Mouse (Mus musculus) small intestine, adult 2 months (tissue): ENCODE results near the gene Pilrb1.

Experiments
- CTCF ChIP-seq: fragments of 200-500 bp; IDR thresholded peaks from 2 replicates; pipeline ENCODE4 v1.5.1; 2012; ENCODE audit warnings: low read depth, mild to moderate bottlenecking, control low read depth, inconsistent platforms, low read length, moderate library complexity, mixed read lengths; ENCODE audit not compliant: insufficient replicate concordance, insufficient read length; ENCODE audit errors: extremely low read depth
- POLR2A ChIP-seq: fragments of 200-500 bp; IDR thresholded peaks from 2 replicates; pipeline ENCODE4 v1.6.1; 2012; ENCODE audit warnings: low read depth, mild to moderate bottlenecking, control low read depth, inconsistent platforms, low read length, moderate library complexity

DNA sequence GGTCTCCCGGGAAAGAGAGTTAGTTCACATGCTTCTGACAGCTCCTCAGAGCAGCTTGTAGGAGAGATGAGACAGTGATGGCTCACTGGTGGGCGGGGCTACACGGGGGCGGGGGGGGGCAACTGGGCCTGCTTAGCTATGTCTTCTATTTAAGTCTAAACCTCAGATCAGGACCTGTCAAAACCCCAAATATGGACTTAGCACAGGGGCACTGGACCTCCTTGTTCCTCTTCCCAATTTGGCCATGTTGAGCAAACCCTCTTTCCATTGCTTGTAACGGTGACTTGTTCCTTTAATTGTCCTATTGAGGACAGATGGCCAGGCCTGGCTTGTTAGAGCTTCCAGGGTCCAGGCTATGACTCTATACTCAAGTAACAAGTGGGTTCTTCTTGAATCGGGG lies 26.4 kb downstream of the Pilrb1 start:
- TF ChIP-seq CTCF (no peak), POLR2A (no peak)
